10 mouse cellular contexts compared by ENCODE assay signal in genomic region chr7:145221346-145221745, GRCm38 (mm10). TPM values are rescaled to one million over a fixed set of nuclear protein-coding genes. Genes with fewer than 3 reads are reported as not detected.
DNase-seq lines count a peak whose midpoint lies in the region; ATAC-seq and TF ChIP-seq lines count a peak whose summit lies in the region.
"Had no signal": no experiment of that assay in that cellular context is flagged by ENCODE, and none has a peak within 500 bp of the region (broad histone marks: within the 10 kb centered on the region; RNA-seq: fewer than 3 reads in every experiment).

No protein-coding gene starts in this region.

- DNase-seq in kidney, adult 2 months: no peak
- no peak for DNase-seq in kidney, adult 11 months
- no peak for DNase-seq in cerebellum, adult 8-10 months
- DNase-seq: liver had no signal

- H3K4me3 ChIP-seq in kidney, adult 2 months (ENCODE audit: insufficient read depth, low read depth, low read length): no peak overlapping the region
- no peak overlapping the region for H3K4me3 ChIP-seq in brown adipose tissue, adult 24 weeks (ENCODE audit: insufficient read depth, low read depth, low read length)
- H3K4me3 ChIP-seq in heart, embryonic 12.5 days: no peak overlapping the region
- H3K4me3 ChIP-seq in limb, embryonic 13.5 days: no peak overlapping the region
- H3K4me3 ChIP-seq: myocyte had no signal

- no peaks in the 10 kb centered on the region for H3K9me3 ChIP-seq in heart, embryonic 12.5 days (replicated peaks)
- H3K9me3 ChIP-seq in limb, embryonic 13.5 days: peaks cover 5% of the 10 kb centered on the region; the same call in 1 of the 2 replicates

- TF ChIP-seq POLR2A in kidney, adult 2 months (IDR thresholded peaks at IDR 0.05; ENCODE audit: low read depth, low read length): no peak

- H3K27me3 ChIP-seq in kidney, adult 2 months (replicated peaks; ENCODE audit: control insufficient read depth, insufficient read depth, low read length): no peaks in the 10 kb centered on the region
- H3K27me3 ChIP-seq in heart, embryonic 12.5 days (replicated peaks): no peaks in the 10 kb centered on the region
- no peaks in the 10 kb centered on the region for H3K27me3 ChIP-seq in limb, embryonic 13.5 days

- H3K27ac ChIP-seq in kidney, adult 2 months (ENCODE audit: insufficient read depth, low read depth, low read length): peak overlapping the region; percentile 21
- H3K27ac ChIP-seq in brown adipose tissue, adult 24 weeks (replicated peaks; ENCODE audit: low read depth, low read length): peak overlapping the region; percentile 17; the same call in 1 of the 2 replicates
- H3K27ac ChIP-seq in heart, embryonic 12.5 days (ENCODE audit: poor library complexity, severe bottlenecking): peak overlapping the region; percentile 92
- H3K27ac ChIP-seq in limb, embryonic 13.5 days: peak overlapping the region; percentile 73

- WGBS in kidney, adult 2 months: 66% methylated on average over 2 of the region's 2 CpGs
- 23% methylated on average over 2 of the region's 2 CpGs for WGBS in heart, embryonic 12.5 days
- WGBS in limb, embryonic 13.5 days: 73% methylated on average over 2 of the region's 2 CpGs

- H3K4me1 ChIP-seq in kidney, adult 2 months (ENCODE audit: control insufficient read depth, insufficient read depth, low read length): peaks cover 21% of the 10 kb centered on the region
- peaks cover 2% of the 10 kb centered on the region for H3K4me1 ChIP-seq in brown adipose tissue, adult 24 weeks (ENCODE audit: control insufficient read depth, insufficient read depth, insufficient read length, low read length)
- peaks cover 39% of the 10 kb centered on the region for H3K4me1 ChIP-seq in heart, embryonic 12.5 days (replicated peaks)
- peaks cover 21% of the 10 kb centered on the region for H3K4me1 ChIP-seq in limb, embryonic 13.5 days

- no peaks in the 10 kb centered on the region for H3K36me3 ChIP-seq in kidney, adult 2 months (ENCODE audit: control insufficient read depth, insufficient read depth, low read length)
- H3K36me3 ChIP-seq in heart, embryonic 12.5 days: no peaks in the 10 kb centered on the region
- no peaks in the 10 kb centered on the region for H3K36me3 ChIP-seq in limb, embryonic 13.5 days

- no peak overlapping the region for H3K4me2 ChIP-seq in heart, embryonic 12.5 days
- no peak overlapping the region for H3K4me2 ChIP-seq in limb, embryonic 13.5 days (replicated peaks)

- no peak for TF ChIP-seq CTCF in kidney, adult 2 months (conservative IDR thresholded peaks at IDR 0.05; ENCODE audit: insufficient read depth, insufficient read length, low read depth, low read length)

- no peak overlapping the region for H3K9ac ChIP-seq in heart, embryonic 12.5 days
- no peak overlapping the region for H3K9ac ChIP-seq in limb, embryonic 13.5 days

- no peak for ATAC-seq in heart, embryonic 12.5 days (ENCODE audit: insufficient number of reproducible peaks, low FRiP score)
- no peak for ATAC-seq in limb, embryonic 13.5 days (ENCODE audit: low FRiP score, low read depth)
- no peak for ATAC-seq in activated CD4-positive, CD25-positive, alpha-beta regulatory T cell, adult 4 months
- ATAC-seq: forebrain, embryonic 14.5 days had no signal

RNA-seq across cellular contexts. Expression of gene 1810010D01Rik, which starts 13.4 kb away (rescaled TPM):
- polyA plus RNA-seq in kidney, adult 2 months (2012; rRNA removed): 0.42 and 0.88 TPM in 2 replicates
- not detected in 2 replicates for polyA plus RNA-seq in brown adipose tissue, adult 24 weeks (2012; ENCODE audit: insufficient read depth, insufficient read length, missing spikeins)
- polyA plus RNA-seq in heart, embryonic 12.5 days (2016; fragmentation: Nextera tagmentation; extraction: Ambion mirVana): 0.30 and 0.36 TPM in 2 replicates
- 0.60 TPM in 1 of 2 replicates, not detected in the other for polyA plus RNA-seq in limb, embryonic 13.5 days (2015; fragmentation: Nextera tagmentation; extraction: Ambion mirVana)
- not detected for polyA plus RNA-seq in activated CD4-positive, CD25-positive, alpha-beta regulatory T cell, adult 4 months (2017; shearing (Covaris generic))
- polyA plus RNA-seq: forebrain, embryonic 14.5 days; myocyte had no signal

Comparison
In these comparisons a context has a peak if more than half of its experiments do, and no peak if none do; other contexts are left out.
1. H3K27ac ChIP-seq: peak in every context shown above with its lines; median percentile 92 in heart, embryonic 12.5 days; 73 in limb, embryonic 13.5 days; 21 in kidney, adult 2 months; 17 in brown adipose tissue, adult 24 weeks.